Mouse (Mus musculus) right cerebral cortex, postnatal 14 days (tissue): ENCODE data around the gene Ralb.

ENCODE experiments used
- DNase-seq: peaks from one replicate; pipeline ENCODE4 v3.0.0; 2022

The Ralb gene

GRCm38 (mm10) chr1:119523369-119523768 is 18.8 kb upstream of the Ralb start:
- DNase-seq: no peak

- DNase-seq: no peak
Observed at GRCm38 (mm10) chr1:119522726-119523125, 18.1 kb upstream of the Ralb start.

- no peak for DNase-seq
Observed at GRCm38 (mm10) chr1:119521681-119522080, 17.1 kb upstream of the Ralb start.

GRCm38 (mm10) chr1:119521029-119521428 is 16.4 kb upstream of the Ralb start:
- DNase-seq: no peak

DNA sequence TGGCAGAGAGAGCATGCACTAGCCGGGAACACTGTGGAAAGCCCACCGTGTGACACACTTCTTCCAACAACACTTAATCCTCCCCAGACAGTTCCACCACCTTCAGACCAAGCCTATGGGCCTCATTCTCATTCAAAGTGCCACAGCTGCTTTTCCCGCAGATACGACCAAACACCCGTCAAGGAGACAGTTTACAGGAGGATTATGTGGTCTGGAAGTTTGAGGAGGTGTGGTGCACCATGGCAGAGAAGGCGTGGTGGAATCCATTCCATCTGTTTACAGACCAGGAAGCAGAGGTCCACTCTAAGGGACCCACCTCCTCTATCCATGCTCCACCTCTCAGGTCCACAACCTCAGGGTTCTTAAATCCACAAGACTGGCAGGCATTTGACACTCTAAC is 14.7 kb upstream of the Ralb start:
- no peak for DNase-seq

- DNase-seq: no peak
Observed at GRCm38 (mm10) chr1:119518786-119519185, 14.2 kb upstream of the Ralb start.

GRCm38 (mm10) chr1:119518060-119518459 is 13.5 kb upstream of the Ralb start:
- DNase-seq: no peak

DNA sequence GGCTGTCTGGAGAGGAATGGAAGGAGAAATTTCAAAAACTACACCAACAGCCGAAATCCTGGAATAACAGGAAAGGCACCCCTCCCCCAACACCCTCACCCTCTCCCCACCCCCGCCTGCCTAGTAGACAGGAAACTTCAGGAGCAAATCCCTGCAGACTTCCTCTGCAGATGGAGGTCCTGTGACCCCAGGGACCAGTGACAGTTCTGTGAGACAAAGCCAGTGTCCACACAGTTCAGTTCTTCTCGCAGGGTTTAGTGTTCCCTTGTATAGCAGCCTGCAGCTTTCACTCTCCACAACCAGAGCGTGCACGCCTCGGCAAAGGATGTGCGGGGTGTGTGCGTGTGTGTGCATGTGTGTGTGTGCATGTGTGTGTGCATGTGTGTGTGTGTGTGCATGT is 6.3 kb upstream of the Ralb start:
- DNase-seq: no peak

DNA sequence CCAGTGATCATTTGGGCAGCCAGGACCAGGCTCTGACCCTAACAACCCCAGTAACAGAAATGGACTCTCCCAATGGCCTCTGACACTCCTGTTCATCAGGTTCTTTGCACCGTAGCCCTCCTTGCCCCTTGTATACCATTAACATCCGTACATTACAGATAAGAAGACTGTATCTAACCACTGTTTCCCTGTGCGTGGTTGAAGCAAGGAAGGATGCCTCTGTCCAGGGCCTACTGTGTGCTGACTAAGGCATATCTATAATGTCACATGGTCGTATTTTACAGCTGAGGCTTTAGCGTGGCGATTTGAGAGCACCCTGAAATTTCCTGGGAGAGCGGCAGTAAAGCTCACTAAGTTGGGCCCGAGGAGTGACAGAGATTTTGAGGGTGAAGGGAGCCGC is 5.8 kb upstream of the Ralb start:
- DNase-seq: no peak

- no peak for DNase-seq
Observed at GRCm38 (mm10) chr1:119509474-119509873, 4.9 kb upstream of the Ralb start.

- no peak for DNase-seq
Observed at GRCm38 (mm10) chr1:119508548-119508947, 4.0 kb upstream of the Ralb start.

DNA sequence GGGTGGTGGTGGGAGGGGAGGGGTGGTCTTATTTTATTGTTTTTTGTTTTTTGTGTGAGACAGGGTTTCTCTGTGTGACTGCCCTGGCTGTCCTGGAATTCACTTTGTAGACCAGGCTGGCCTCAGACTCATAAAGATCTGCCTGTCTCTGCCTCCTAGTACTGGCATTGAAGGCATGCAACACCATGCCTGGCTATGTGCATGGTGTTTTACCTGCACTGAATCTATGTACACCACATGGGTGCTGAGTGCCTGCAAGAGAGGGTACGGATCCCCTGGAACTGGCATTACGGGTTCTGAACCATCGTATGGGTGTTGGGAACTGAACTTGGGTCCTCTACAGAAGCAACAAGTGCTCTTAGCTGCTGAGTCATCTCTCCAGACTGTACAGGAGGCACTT is 1.4 kb upstream of the Ralb start:
- no peak for DNase-seq

DNA sequence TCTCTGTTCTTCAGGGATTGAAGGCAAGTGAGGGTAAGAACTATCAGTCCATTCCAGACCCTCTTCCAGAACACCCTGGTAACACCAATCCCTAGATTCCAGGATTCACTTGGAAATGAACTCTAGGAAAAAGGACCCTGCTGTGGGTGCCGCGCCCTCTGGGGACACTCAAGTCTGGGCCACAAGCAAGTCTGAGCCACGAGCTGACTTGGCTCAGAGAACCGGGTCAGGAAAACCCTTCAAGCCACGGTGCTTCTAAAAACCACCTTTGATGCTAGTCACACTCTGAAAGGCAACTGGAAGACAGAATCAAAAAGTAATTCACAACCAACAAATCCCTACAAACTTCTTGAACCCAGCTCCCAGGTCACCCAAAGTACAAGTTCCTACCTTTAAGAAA is 786 bp downstream of the Ralb start:
- DNase-seq: no peak

- no peak for DNase-seq
Observed at GRCm38 (mm10) chr1:119503181-119503580, 1.4 kb downstream of the Ralb start.

GRCm38 (mm10) chr1:119502729-119503128 is 1.9 kb downstream of the Ralb start:
- no peak for DNase-seq

- DNase-seq: no peak
Observed at GRCm38 (mm10) chr1:119501881-119502280, 2.7 kb downstream of the Ralb start.

DNA sequence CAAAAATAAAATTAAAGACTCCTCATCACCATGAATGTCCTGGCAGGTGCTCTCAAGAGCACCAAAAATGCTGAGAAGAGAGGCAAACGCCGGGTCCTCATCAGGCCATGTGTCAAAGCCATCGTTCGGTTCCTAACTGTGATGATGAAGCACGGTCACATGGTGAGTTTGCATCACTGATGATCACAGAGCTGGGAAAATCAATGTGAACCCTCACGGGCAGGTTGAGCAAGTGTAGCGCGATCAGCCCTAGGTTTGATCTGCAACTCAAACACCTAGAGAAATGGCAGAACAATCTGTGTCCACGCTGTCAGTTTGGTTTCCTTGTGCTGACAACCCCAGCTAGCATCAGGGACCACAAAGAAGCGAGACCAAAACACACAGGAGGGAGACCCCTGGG is 5.1 kb downstream of the Ralb start:
- no peak for DNase-seq

- DNase-seq: no peak
Observed at GRCm38 (mm10) chr1:119498536-119499231, 5.9 kb downstream of the Ralb start.

GRCm38 (mm10) chr1:119497346-119498004 is 7.1 kb downstream of the Ralb start:
- DNase-seq: no peak

DNA sequence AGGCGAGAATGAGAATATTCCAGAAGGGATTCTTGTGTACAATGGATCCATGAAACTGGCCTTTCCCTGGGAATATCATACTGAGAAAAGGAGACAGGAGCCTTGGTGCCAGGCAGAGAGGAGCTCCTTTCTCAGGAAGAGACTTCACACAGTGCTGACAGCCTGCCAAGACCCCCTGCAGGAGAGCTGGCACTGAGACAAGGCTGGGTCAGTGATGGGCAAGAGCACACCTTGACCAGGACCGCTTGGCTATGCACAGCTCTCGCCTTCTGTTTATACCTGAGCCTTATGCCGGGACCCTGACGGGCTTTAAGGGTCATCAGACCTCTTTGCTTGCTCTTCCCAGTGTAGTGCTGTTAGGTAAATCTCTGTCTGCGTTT is 9.2 kb downstream of the Ralb start:
- no peak for DNase-seq

DNA sequence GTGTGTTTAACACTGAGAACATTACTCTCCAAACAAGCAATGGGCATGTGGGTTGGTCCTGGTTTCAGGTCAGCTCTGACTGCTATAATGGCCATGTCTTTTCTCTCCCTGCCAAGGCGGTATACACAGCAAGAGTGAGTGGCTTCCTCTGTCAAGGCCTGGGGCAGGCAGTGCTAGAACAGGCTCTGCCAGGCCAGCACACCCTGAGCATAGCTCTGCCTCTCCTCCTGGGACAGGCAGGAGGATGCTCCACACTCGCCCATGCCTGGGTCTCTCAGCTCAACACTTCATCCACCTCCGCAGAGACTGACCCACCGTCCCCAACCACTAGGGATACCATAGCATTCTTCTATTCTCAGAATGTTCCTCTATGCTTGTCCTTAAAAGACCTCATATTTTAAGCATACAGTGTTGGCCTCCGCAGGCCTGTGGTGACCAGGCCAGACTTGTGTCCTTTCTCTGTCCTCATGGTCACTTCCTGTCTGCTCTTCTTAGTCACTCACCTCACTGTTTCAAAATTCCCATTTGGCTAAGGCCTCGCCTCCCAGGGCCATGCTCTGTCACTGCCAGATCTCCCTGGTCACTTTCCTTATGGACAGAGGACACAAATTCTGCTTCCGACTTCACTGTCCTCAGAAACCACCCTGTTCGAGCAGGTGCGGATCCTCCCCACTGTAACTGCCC is 9.7 kb downstream of the Ralb start:
- no peak for DNase-seq

- no peak for DNase-seq
Observed at GRCm38 (mm10) chr1:119494024-119494711, 10.4 kb downstream of the Ralb start.

DNA sequence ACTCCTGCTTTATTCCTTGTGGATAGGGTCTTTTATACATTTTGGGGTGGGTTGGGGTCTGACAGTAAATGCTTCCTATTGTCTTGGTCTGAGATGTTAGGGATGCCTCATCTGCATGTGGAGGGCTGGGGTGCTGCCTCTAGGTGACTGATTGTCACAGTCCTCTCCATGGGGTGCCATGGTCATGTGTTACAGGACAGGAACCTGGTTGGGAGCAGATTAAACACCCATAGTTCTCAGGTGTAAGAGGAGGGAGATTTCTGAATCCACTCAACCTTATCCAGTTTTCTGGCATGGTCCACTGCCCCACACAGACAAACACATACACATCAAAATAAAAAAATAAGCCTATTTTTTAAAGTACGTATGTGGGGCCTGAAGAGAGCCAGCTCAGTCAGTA is 12.1 kb downstream of the Ralb start:
- no peak for DNase-seq

GRCm38 (mm10) chr1:119492097-119492496 is 12.5 kb downstream of the Ralb start:
- peak; percentile 58 for DNase-seq
